Mouse (Mus musculus): ENCODE measurements around the gene Hmcn1.

Hmcn1 gene

DNA sequence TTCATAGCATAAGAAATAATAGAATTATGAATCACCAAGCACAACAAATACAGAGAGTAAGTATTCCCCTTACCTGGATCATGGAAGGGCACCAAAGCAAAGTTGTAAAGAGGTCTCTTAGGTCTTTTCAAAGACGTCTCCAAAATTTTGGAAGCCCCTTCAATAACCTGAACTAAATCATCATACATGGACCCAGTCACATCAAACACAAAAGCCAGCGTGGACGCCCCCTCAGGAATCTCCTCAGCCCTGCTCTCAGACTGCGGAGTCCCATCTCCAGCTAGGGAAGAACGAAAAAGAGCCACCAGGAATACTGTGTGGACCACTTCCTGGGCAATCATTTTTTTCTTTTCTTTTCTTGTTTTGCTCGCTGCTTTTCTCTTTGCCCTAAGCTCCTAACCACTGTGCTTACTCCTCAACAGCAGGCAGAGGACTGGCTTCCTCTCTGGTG, 499 bp downstream of the Hmcn1 start:
- no peak for DNase-seq (ENCODE audit: low spot score in 2 of 2)

DNA sequence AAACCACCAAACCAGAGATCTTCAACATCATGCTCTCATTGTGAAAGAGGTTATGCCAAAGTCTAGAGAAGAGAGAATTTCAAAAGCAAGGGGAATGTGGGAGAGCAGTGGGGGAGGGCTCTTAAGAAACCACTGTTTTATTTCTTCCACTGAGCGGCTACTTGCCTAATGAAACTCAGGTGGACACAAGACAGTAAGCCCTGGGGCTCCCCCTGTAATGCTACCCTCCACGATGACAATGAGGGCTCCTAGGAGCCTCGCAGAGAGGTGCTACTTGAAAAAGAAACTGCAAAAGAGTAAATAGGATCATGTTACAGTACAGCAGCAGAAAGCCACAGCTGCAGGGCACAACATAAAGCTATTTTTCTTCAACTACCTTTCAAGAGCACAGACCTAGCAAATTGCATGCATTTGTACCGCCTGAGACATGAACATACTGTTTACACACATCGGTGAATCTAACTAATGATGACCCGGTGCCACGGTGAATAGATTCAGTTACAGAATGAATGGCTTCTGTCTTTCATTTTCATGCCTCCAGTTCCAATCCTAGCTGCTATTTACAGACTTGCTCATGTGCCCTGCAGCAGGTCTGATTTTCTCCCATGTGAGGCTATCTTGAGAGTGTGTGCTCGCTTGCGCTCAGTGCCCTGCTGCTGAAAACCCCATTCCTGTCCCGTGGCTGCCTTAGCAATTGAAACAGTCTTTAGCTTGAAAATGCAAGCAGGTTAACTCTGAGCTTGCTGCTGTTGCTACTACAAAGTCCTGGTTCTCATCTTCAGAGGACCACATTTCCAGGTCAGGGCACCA, 1.3 kb downstream of the Hmcn1 start:
- no peak for DNase-seq (ENCODE audit: low spot score in 2 of 2)

DNA sequence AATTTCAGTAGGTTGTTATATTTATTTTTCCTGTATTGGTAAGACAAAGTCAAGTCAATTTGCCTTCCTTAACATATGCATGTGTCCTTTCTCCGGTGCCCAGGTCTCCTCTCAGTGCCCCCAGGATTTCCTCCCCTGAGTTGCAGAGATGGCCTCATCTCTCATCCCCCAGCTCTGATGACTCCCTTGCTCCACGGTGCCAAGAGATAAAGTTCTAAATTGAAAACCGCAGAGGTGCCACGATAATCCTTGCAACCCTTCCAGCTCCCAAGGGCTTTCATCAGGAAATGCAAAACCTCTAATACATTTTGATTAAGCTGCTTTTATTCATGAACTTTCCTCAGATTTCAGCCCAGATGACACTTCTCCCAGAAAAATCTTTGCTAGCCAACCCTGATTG, 8.3 kb downstream of the Hmcn1 start:
- no peak for DNase-seq (ENCODE audit: low spot score in 2 of 2)

DNA sequence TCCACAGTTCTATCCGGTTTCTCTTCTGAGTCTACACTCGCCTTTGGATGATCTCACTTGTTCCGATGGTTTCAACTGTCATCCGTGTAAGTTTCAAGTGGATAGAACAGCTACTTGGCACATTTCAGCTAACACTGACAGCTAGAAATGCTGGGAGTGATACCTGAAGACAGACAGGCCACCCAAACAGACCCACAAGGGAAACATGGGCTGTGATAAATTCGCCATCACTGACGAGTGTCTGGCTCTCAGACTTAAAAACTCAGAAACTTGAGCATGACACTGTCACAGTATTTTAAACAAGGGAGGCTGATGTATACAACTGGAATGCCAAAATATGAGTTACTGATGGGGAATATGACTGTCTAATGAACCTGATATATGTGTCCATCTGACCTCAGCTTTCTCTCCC, 9.1 kb downstream of the Hmcn1 start:
- DNase-seq (ENCODE audit: low spot score in 2 of 2): no peak

DNA sequence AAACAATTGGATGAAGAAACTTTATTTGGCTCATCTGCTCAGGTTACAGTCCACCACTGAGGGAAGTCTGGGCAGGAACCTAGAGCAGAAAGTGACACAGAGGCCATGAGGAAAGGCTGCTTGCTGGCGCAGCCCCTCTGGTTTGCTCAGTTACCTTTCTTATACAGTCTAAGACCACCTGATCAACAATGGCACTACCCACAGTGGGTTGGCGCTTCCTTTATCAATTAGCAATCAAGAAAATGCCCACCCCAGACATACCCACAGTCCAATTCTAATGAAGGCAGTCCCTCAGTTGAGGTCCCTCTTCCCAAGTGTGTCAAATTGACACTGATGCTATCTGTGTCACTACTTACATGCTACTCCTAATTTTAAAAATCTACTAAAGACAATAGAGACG, 14.6 kb downstream of the Hmcn1 start:
- DNase-seq (ENCODE audit: low spot score in 2 of 2): no peak

DNA sequence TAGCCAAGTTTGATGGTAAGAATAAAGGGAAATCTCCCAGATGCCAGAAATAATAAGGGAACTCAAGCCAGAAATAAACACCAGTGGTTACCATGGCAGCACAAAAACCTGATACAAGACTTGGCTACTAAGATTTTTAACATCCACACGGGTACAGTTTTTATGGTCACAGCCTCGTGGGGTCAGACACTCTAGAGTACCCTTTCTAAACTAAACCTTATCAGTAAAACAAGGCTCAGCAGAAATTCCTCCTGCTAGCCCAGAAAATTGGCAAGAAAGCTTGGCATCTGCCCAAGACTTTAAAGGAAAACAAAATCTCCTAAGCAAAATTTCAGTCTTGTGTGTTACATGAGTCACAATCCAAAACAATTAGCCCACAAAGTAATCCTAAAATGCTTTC, 17.0 kb downstream of the Hmcn1 start:
- no peak for DNase-seq (ENCODE audit: low spot score in 2 of 2)

DNA sequence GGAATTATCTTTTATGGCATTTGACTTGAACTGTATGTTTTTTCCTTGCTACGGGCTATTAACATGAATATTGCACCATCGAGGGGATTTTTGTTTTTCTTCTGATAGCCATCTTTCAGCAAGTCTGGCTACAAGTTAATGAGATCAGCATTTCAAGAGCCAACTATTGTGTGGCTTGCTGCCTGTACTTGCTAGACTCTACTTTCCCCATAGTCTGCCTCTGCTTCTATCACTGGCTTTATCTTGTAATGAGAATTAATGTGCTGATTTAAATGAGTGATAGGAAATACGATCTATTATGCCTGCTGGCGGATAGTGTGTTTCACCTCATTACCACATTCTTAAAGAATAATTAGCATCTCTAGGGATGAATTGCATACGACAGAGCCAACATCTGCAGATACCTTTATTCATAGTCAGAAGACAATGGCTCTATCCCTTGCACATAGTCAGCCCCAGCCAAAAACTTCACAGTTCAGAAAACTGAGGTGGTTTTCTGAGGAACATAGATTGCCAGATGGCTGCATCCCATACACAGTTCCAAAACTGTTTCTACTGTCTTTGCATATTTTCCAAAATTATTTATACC, 33.7 kb downstream of the Hmcn1 start:
- DNase-seq (ENCODE audit: low spot score in 2 of 2): no peak

DNA sequence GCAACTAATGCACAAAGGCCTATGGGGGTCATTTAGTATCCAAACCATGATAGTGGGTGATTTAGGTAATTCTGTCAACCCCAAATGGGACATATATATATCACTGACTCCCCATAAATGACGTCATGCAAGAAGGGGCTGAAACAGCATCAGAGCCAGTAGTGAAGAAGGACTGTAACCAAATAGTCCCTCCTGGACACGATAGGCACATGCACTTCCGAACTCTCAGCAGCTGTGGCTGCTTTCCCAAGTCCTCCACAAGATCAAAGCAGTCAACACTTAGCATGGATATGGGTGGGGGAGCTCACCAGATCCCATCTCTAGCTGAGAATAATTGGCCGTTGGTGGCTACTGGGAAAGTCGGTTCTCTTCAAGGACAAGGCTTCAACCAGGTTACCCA, 42.2 kb downstream of the Hmcn1 start:
- no peak for DNase-seq (ENCODE audit: low spot score in 2 of 2)

DNA sequence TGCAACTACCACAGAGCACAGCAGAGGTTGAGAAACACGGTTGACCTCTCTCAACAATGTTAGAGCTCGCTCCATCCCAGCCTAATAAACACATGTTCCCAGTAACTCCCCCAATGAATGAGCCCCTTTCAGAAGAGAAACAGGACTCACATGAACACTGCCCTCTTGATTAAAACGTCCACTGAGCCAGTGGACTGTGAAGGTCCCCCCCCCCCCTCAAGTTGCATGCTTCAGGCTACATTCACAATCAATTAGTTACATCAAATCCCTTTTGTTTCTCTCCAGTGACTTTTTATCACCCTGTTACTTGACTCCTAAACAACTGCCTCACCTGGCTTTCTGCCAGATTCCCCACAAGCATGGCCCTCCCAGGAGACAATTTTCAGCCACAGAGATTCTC, 43.2 kb downstream of the Hmcn1 start:
- DNase-seq (ENCODE audit: low spot score in 2 of 2): no peak

DNA sequence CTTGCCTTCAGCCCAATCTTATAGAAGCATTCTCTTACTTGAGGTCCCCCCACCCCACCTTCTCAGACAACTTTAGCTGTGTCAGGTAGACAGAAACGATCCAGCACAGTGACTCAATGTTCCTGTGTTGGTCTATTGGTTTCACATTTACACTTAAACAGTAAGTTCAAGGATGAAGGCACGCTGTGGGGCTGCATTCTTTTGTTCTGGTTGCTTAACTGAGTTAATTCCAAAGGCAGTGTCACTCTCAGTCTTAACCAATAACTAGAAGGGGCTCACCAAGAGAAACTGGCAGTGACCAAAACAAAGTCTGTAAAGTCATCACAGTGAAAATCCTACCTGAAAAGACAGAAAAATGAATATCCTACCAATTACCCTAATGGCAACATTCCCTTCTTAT, 44.3 kb downstream of the Hmcn1 start:
- DNase-seq (ENCODE audit: low spot score in 2 of 2): no peak

DNA sequence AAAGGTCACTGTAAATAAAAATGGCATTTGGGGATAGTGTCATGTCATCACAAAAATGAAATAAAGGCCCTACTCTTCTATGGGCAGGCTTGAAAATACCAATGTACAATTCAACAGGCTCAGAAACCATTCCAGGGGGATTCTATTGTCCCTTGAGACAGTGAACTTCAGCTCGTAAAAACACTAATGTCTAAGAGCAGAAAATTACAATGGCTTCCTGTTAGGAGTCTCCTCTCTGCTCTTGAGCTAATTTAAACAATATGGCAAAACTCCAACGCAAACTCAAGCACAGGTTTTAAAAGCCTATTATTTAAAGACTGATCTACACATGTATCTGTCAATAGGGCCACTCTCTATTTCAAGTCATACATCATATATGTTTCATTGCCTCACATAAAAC, 49.6 kb downstream of the Hmcn1 start:
- DNase-seq (ENCODE audit: low spot score in 2 of 2): no peak

DNA sequence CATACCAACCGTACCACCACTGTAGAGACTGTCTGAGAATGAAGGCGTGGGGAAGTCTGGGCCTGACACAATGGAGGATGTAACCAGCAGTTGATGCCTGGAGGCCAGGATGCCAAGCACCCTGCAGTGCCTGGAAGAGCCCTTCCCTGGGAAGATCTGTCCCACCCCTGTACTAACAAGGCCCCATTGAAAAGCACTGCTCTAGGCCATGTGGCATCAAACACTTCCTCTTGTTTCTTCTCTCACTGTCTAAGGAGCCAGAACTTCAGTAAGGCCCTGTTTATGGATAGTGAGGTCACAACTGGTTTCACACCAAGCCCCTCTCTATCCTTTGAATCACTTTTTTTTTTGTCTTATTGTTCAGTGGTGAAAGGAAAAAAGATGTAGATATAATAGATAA, 51.1 kb downstream of the Hmcn1 start:
- DNase-seq (ENCODE audit: low spot score in 2 of 2): no peak

DNA sequence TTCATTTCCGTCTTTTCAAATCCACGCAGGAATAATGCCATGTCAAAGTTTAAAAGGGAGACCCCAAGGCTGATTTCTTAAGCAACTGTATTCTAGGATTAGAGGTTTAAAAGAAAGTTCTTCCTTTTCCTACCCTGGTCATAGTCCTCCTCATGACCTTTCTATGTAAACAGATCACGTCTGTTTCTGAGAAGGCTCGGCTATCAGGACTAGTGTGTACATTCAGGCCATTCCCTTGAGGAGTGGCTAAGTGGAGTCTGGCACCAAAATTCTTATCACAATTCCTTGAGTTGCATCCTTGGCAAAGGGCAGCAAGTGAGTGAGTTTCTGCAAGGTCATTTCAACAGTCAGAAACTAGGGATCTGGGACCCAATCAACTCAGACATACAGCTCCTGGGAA, 56.4 kb downstream of the Hmcn1 start:
- no peak for DNase-seq (ENCODE audit: low spot score in 2 of 2)

DNA sequence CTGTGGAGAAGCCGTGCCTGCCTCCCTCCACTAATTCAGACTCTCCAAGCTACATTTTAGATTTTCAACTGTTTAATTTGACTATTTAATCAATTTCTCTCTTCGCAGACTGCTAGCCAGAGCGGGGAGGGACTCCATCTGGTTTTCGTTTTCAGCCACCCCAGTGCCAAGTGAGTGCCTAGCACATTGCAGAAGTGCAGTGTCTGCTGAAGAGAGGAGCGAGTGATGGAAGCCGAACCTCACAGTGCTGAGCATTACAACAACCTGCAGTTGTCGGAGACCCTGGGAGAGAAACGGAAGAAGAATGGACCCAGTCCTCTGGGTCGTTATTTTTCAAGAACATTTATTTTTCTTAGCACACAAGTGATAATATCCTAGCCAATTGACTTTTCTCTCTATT, 59.6 kb downstream of the Hmcn1 start:
- no peak for DNase-seq (ENCODE audit: low spot score in 2 of 2)

DNA sequence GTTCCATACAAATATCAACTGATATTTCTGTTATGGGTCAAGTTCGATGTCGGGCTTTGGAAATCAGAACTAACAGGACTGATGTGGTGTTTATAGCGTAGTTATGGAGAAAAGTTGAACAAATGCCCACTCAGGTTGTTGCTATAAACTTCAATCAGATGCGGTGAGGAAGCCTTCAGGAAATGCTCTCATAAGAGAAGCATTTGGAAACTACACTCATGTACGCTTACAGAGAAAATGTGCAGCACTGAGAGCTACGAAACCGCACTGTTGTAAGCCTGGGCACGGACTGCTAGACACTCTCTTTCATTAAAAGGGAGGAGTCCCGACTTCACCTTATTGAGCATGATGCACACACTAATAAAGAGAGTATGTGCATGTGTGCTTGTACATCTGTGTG, 72.4 kb downstream of the Hmcn1 start:
- no peak for DNase-seq (ENCODE audit: low spot score in 2 of 2)

DNA sequence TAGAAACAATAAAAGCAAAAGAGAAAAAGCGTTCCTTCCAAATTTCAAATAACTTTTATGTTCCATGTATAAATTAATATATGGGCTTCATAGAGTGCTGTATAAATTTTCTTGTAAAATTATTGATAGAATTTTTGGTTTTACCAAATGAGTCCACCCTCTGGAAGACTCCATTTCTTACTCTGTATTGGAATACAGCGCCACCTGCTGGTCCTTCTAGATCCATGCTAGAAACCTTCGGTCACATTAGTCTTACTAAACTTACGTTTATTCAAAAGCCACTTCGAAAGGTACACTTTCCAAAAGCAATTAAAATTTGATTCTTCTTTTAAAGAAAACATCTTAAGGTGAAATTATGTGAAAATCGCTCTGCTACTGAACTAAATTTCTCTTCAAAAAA, 73.0 kb downstream of the Hmcn1 start:
- DNase-seq (ENCODE audit: low spot score in 2 of 2): peak in 1 of 2 experiments; percentile 6

DNA sequence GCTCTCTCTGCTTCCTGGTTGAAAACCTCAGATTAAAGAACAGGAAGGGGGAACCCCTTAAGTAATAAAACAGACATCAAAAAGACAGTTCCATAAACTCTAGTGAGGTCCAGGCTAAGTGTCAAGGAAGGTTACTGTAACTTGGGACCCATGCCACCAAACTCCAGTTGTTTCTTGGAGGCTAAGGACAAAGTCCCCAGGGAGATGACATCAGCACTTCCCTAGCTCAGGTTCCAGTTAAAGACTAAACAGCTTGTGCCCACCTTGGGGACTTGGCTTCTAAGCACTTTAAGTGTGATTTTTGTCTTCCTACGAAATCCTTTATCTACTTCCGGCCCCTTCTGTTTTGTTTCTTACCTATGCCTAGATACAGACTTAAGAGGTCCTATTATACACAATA, 78.3 kb downstream of the Hmcn1 start:
- no peak for DNase-seq (ENCODE audit: low spot score in 2 of 2)

DNA sequence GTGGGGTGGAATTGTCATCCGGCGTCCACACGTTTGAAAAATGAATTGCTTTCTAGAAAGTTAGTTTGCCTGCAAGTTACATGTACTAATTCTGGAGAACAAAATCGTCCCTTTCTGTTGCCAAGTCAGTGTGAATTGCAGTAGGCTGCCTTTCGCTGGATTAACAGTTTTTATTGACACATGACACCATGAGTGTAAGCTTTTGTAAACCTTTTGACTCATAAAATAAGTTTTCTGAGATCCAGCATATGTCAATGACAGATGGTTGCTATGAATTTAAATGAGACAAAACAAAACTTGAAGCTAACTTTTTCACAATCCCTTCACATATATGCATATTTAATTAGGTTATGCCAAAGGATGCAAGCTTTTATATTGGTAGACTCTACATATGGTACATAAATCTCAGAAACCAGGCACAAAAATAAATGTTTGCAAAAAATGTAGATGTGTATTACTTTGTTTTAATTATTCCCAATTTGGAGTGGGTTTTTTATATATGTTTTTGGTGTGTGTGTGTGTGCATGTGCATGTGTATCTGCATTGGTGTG, 79.6 kb downstream of the Hmcn1 start:
- DNase-seq (ENCODE audit: low spot score in 2 of 2): no peak

DNA sequence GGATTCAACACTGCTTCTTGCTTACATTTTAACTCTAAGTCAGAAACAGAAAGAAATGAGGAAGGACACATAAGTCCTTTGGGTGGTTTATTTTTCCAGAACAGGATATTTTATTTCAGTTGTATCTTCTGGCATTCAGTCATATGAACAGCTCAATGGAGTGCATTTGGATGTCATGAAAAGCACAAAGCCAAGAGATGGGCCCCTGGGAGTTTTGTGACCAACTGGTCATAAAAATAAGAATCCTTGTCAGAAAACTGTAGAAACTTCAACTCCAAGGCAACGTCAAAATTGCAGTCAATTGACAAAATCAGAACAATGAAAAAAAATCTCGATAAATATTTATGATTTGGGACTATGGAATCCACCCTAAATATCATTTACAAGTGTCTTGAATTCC, 83.6 kb downstream of the Hmcn1 start:
- DNase-seq (ENCODE audit: low spot score in 2 of 2): no peak

DNA sequence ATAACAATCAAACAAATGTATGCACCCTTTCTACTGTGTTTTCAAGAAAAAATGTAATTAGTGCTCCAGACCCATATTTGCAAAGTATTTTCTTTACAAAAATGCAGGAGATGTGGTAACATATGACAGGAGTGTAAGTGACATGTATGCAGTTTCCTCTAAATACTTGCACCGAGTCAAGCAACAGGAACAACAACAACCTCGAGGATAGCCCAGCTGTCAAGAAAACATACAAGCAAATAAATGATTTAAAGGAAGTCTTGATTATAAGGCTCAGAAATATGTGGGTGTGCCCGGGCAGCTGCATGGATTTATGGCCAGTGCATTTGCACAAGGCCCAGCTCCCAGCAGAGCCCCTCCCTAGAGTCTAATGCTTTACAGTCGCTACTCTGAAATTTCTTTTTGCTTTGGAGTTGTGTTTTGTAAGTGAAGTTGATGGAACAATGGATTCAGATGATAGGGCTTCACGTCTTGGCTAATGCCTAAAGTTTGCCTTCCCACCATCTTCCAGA, 99.5 kb downstream of the Hmcn1 start:
- no peak for DNase-seq (ENCODE audit: low spot score in 2 of 2)

DNA sequence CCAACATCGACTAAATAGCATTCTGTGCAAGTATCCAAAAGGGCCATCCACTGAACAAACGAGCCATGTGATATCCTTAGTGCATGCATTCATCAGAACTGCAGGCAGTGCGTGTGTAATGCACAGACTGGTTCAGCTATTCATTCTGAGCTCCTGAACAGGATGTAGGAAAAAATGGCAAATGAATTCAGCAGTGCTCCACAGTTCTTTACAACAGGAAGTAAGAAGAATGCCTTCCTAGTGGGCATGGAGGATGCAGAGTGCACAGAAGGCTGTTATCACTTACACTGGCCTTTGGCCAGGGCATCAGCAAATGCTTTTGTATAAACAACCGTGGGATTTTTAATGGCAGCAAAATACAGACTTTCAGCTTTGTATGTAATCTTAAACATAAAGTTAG, 103.2 kb downstream of the Hmcn1 start:
- DNase-seq (ENCODE audit: low spot score in 2 of 2): no peak

DNA sequence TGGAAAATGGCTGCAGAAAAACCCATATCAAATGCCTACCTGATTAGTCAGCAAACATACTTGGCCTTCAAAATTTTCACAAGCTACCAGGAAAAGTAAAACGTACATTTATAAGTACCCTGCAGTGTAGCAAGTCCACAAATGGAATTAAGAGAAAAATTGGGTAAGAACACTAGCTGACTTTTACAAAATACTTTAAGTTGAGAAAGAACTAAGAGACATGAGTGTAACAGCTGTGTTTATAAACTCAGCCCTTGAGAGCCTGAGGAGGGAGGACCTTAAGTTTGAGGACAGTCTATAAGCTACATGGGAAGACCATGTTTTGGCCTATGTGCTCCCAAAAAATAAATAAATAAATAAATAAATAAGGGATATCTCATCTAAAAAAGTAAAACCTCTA, 107.0 kb downstream of the Hmcn1 start:
- DNase-seq (ENCODE audit: low spot score in 2 of 2): no peak

DNA sequence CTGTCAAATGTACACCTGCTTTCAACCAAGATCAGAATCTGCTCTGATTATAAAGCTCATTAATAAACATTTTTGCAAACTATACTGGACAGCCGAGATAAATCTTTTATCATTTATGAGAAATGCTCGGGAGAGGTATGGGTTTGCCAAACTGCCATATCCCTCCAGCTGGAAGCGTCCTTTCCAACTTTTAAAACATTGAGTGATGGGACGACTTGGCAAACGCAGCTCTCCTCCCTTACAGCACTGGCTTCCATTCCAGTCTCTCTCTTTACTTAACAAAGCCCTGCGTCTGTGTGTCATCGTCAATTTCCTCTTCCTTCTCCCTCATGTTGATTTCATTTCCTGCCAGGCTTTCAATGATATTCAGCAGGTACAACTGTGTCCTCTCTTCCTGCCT, 114.8 kb downstream of the Hmcn1 start:
- DNase-seq (ENCODE audit: low spot score in 2 of 2): no peak

Data from urinary bladder, adult 18-20 months (tissue).